Mouse (Mus musculus) T-helper 2 cell (primary cell): ENCODE measurements around the gene Cdt1.

Experiments
- in situ Hi-C: fragments of 300-600 bp; cut with MboI, MseI; formaldehyde crosslinking; loops from one replicate; pipeline ENCODE4 v1.15.1; 2025; ENCODE audit warnings: high pct_unique_total_duplicates

The Cdt1 gene

DNA sequence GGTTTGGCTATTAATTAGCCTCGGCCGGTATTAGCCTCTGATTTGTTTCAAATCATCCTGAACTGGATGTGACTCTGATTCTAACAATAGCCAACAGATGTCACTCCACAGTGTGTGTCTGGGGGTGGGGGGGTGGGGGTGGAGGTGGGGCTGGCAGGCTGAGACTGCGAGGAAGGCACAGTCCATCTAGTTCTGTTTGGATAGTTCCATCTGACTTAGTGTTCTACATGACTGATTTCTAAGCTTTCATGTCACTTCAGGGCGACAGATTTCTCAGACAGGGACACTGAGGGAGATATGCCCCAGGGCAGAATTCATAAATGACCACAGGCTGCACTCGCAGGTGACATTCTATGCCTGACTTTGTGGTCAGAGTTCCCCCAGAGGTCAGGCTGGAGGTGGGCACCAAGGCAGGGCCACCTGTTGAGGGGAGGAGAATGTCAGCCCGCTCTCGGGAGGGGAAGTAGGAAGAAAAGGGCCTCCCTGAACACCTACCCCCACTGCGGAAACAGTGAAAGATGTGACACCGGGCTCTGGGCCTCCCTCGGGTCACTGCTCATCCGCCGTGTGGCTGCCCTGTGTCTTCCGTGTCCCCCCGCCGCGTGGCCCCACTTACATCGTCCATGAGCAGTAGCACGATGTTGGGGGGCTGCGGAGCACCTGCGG lies 42.9 kb downstream of the Cdt1 start:
- in situ Hi-C loops = loop anchor here (5.0 kb wide), 1 partner anchor 33 kb away; the partner anchor contains the start of gene Aprt

DNA sequence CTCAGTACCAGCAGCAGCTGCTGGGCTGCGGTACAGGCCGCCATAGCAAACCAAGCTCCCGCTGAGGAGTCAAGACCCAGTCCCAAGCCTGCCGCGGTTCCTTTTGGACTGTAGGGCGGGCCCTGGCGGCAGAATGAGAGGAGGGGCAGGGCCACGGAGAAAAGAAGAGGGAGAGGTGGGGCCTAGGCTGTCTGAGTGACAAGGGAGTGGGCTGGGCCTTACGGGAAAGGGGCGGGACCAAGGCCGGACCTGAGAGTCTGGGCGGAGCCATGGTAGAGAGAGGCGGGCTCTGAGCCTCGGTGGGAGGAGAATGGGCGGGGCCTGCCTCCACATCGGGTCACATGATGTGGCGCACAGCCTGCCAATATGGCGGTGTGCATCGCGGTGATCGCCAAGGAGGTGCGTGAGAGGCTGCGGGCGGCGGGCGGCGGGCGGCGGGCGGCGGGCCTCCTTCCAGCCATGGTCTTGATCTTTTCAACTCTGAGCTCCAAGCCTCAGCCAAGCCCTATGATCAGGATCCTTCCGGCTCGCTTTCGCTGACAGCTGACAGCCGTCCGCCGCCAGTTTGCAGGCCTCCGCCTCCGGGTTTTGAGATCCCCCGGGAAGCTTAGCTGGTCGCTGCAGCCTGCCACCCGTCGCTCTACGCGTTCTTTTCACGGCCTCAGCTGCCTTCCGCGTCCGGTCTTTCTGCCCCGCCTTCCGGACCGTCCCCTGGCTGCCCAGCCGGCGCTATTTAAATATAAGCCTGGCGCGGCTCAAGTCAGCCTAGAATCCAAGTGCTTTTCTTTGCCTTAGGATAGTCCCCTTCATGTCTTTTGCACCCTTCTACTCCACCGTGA lies 43.7 kb downstream of the Cdt1 start, which contains the start of the genes Galns and Trappc2l:
TSS of gene Galns (minus strand) at position 169 of the 839 bp plus-strand sequence.
TSS of gene Trappc2l (plus strand) at position 346 of the 839 bp plus-strand sequence.
- in situ Hi-C loops = loop anchor here (5.0 kb wide), 1 partner anchor 34 kb away; the partner anchor contains the start of gene Aprt

DNA sequence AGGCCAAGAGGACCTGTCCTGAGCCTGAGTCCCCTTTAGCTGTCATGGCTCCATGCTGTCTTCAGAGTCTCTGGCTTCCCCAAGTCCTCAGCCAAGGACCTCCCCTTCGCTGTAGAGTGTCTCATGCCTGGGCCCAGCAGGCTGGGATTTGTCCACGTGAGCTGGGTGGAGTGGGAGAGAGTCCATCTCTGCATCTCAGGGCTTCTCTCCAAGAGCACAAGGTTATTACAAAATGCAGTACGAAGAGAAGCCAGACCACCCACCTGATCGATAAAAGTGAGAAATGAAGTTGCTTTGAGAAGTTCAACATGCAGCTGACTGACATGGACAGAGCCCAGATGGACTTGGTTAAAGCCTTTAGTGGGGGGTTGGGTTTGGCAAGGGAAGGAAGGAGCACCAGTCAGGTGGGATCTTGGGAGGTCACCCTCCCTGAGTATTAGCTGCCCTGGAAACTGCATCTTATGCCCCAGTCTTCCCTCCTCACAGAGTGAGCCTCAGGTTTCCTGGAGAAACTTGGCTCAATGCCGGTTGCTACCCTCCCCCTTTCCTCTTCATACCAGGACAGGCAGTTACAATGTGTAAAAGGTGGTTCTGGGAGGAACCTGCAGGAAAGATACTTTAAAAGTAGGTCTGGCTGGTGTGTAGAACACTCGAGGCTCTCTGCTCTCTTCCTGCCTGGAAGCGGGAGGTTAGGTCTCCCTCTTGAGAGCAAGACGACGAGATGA lies 48.5 kb downstream of the Cdt1 start:
- in situ Hi-C loops = loop anchor here (5.0 kb wide), 1 partner anchor 216 kb away; no protein-coding TSS in a partner anchor

DNA sequence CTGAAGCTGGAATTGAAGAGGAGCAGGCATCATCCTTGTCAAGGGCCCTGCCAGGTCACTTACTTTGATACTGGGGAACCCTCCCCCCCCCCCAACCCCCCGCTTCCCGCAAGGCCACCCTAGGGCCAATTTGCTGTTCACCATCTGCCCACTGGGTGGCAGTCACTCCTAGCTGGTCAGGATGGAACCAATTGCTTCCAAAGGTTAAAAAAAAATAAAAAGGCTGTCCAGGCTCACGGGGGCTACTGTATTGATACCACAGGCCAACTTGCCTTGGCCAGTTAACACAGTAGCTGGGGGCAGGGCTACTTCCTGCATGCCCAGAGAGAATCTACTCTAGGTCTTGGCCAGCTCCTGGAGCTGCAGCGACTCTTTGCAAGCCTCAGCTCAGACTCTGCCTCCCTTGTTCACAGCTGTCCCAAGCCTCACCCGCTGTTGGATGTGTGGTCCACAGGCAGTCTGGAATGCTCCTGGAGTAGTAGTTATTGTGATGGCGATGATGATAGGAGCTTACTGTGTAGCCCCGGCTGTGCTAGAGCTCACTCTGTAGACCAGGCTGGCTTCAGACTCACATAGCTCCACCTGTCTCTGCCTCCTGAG lies 50.2 kb downstream of the Cdt1 start:
- in situ Hi-C loops = loop anchor here (5.0 kb wide), 1 partner anchor 214 kb away; no protein-coding TSS in a partner anchor

DNA sequence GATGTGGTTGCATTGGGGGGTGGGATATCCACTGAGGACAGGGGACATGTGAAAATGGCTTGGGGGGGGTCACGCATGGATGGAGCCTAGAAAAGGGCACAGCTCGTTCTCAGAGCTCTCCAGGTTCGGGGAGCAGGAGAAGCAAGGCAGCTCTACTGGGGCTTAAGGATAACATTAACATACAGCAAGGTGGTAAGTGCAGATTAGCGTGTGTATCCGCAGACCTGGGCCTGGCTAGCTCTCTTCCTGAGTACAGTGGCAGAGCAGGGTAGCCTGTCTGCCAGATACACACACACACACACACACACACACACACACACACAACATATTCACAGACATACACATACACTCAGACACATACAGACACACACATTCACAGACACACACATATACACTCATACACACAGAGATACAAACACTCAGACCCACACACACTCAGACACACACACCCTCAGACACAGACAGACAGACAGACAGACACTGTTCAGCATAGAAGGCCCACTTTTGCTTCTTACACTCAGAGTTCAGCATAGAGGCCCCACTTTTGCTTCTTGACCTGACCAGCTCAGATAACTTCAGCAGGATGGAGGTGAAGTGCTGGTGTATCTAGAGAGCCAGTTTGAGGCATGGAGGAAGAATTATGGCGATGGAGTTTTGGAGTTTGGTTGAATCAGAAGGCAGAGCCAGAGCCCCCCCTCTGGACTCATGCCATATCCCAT lies 51.0 kb downstream of the Cdt1 start:
- in situ Hi-C loops = loop anchor here (5.0 kb wide), 1 partner anchor 213 kb away; no protein-coding TSS in a partner anchor

DNA sequence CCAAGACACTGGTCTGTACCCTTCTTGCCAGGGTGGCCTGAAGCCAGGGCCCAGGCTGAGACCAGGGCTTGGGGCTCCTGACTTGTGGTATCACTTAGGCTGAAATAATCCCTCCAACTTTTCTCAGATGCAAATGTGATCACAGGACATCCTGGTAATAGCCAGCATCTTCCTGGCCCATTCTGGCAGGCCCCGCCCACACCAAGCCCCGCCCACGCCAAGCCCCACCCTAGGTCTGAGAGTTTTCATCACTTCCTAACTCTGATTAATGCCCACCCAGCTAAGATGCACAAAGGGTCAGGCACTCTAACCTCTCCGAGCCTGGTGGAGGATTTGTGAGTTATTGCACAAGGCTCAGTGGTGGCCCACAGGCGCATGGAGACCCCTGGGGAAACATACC lies 52.6 kb downstream of the Cdt1 start:
- in situ Hi-C loops = no loop called here

DNA sequence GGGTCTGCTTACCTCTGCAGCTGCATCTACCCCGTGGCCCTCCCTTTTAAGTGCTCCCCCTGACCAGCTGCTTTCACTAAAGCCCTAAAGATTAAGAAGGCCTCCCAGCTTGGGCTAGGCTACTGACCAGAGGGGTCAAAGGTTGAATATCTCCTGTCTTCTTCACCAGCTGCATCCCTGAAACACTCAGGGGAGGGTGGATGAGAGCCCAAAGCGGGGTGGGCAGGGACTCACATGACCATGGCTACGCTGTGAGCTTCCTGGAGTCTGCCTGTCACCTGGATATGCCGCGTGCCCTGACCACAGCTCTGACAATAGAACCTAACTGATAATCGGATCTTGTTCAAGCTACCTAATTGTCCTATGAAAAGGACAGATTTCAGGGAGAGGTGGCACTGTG lies 54.9 kb downstream of the Cdt1 start, which contains the start of gene Pabpn1l:
TSS of gene Pabpn1l (minus strand) at position 13 of the 400 bp plus-strand sequence.
- in situ Hi-C loops = no loop called here
